Mouse (Mus musculus): ENCODE measurements around the gene Cdkn1c. TPM values are rescaled to one million over a fixed set of nuclear protein-coding genes. Genes with fewer than 3 reads are reported as not detected.

Cdkn1c gene
- polyA plus RNA-seq, 2 experiments = 71.0 to 161 TPM

GRCm38 (mm10) chr7:143464811-143465560, 4.1 kb upstream of the Cdkn1c start:
- peaks cover 11% of the 10 kb centered on the region for H3K9me3 ChIP-seq (ENCODE audit: control insufficient read depth, low read length)
- WGBS (ENCODE audit: insufficient replicate concordance) = 14% methylated on average over 55 of the region's 56 CpGs
- TF ChIP-seq EP300 (IDR thresholded peaks at IDR 0.05; ENCODE audit: low read depth) = no peak
- no peak for TF ChIP-seq CTCF (IDR thresholded peaks at IDR 0.05; ENCODE audit: low read depth)
- H3K9ac ChIP-seq (replicated peaks) = peak overlapping the region; percentile 23
- H3K4me1 ChIP-seq (replicated peaks; ENCODE audit: control insufficient read depth in 2 of 2, insufficient read depth in 2 of 2, low read length in 1 of 2) = peaks cover 0 to 3% of the 10 kb centered on the region in 2 experiments; a peak in 1 of 4 replicates
- H3K27ac ChIP-seq = no peak overlapping the region
- peak overlapping the region; percentile 67 for H3K4me2 ChIP-seq (ENCODE audit: low read depth)
- H3K27me3 ChIP-seq (ENCODE audit: control insufficient read depth, insufficient read depth, low read length) = peaks cover 13% of the 10 kb centered on the region
- DNase-seq (ENCODE audit: low read depth in 3 of 3, low spot score in 3 of 3) (no peak), ATAC-seq (ENCODE audit: insufficient read depth) (no peak; the same call in 1 of the 2 replicates)
- no peaks in the 10 kb centered on the region for H3K36me3 ChIP-seq (replicated peaks; ENCODE audit: control insufficient read depth, insufficient read depth, low read depth)
- peak overlapping the region; percentile 14 to 34; a peak in 3 of 4 replicates for H3K4me3 ChIP-seq (ENCODE audit: insufficient read depth in 1 of 2, low read depth in 2 of 2, low read length in 2 of 2)

- Histone ChIP-seq H3K4me3 (ENCODE audit: insufficient read depth in 1 of 2, low read depth in 2 of 2, low read length in 2 of 2) (no peak overlapping the region), H3K4me2 (ENCODE audit: low read depth) (no peak overlapping the region), H3K27ac (no peak overlapping the region), H3K9me3 (ENCODE audit: control insufficient read depth, low read length) (peaks cover 14% of the 10 kb centered on the region), H3K4me1 (replicated peaks; ENCODE audit: control insufficient read depth in 2 of 2, insufficient read depth in 2 of 2, low read length in 1 of 2) (peaks cover 0 to 3% of the 10 kb centered on the region in 2 experiments; a peak in 1 of 4 replicates), H3K27me3 (ENCODE audit: control insufficient read depth, insufficient read depth, low read length) (peaks cover 23% of the 10 kb centered on the region), H3K9ac (replicated peaks) (no peak overlapping the region; the same call in 1 of the 2 replicates), H3K36me3 (replicated peaks; ENCODE audit: control insufficient read depth, insufficient read depth, low read depth) (no peaks in the 10 kb centered on the region)
- TF ChIP-seq CTCF (IDR thresholded peaks at IDR 0.05; ENCODE audit: low read depth) (peak; percentile 87), EP300 (IDR thresholded peaks at IDR 0.05; ENCODE audit: low read depth) (no peak)
- ATAC-seq (ENCODE audit: insufficient read depth) = no peak
- peak in 1 of 3 experiments; percentile 25 for DNase-seq (ENCODE audit: low read depth in 3 of 3, low spot score in 3 of 3)
- WGBS (ENCODE audit: insufficient replicate concordance) = 25% methylated on average over 11 of the region's 11 CpGs
These were observed 3.1 kb upstream of the Cdkn1c start for GRCm38 (mm10) chr7:143463865-143464415.

GRCm38 (mm10) chr7:143462516-143462915, 1.7 kb upstream of the Cdkn1c start:
- 57% methylated on average over 5 of the region's 5 CpGs for WGBS (ENCODE audit: insufficient replicate concordance)
- peaks cover 27% of the 10 kb centered on the region for H3K27me3 ChIP-seq (ENCODE audit: control insufficient read depth, insufficient read depth, low read length)
- no peaks in the 10 kb centered on the region for H3K36me3 ChIP-seq (replicated peaks; ENCODE audit: control insufficient read depth, insufficient read depth, low read depth)
- no peak overlapping the region for H3K4me3 ChIP-seq (ENCODE audit: insufficient read depth in 1 of 2, low read depth in 2 of 2, low read length in 2 of 2)
- ATAC-seq (ENCODE audit: insufficient read depth) (no peak), DNase-seq (ENCODE audit: low read depth in 3 of 3, low spot score in 3 of 3) (no peak)
- no peak overlapping the region for H3K9ac ChIP-seq (replicated peaks)
- peaks cover 14% of the 10 kb centered on the region for H3K9me3 ChIP-seq (ENCODE audit: control insufficient read depth, low read length)
- H3K27ac ChIP-seq = no peak overlapping the region
- no peak for TF ChIP-seq CTCF (IDR thresholded peaks at IDR 0.05; ENCODE audit: low read depth)
- TF ChIP-seq EP300 (IDR thresholded peaks at IDR 0.05; ENCODE audit: low read depth) = no peak
- 0 out of 4 replicates have a peak, but pooled peaks cover 0 to 3% of the 10 kb centered on the region in 2 experiments for H3K4me1 ChIP-seq (replicated peaks; ENCODE audit: control insufficient read depth in 2 of 2, insufficient read depth in 2 of 2, low read length in 1 of 2)
- no peak overlapping the region for H3K4me2 ChIP-seq (ENCODE audit: low read depth)

DNA sequence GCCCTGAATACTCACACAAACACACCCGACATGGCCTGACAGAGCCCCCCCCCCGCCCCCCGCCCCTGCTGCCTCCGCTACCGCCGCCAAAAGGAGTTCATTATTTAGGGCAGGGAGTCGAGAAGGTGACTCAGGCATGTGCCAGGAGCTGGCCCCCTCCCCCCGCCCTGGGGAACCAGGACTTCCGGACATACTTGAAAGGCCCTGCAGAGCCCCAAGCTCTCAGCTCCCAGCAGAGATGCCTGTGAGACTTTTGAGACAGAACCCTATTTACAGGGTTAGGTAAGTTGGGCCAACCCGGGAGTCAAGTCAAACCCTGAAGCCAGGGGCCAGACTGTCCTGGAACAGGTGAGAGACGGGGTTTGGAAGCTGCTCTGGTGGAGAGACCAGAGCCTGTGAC, 1.1 kb upstream of the Cdkn1c start:
- TF ChIP-seq CTCF (IDR thresholded peaks at IDR 0.05; ENCODE audit: low read depth) = no peak
- no peak for TF ChIP-seq EP300 (IDR thresholded peaks at IDR 0.05; ENCODE audit: low read depth)
- 37% methylated on average over 11 of the region's 11 CpGs for WGBS (ENCODE audit: insufficient replicate concordance)
- H3K27me3 ChIP-seq (ENCODE audit: control insufficient read depth, insufficient read depth, low read length) = peaks cover 27% of the 10 kb centered on the region

GRCm38 (mm10) chr7:143461294-143461870, 532 bp upstream of the Cdkn1c start:
- peaks cover 14% of the 10 kb centered on the region for H3K9me3 ChIP-seq (ENCODE audit: control insufficient read depth, low read length)
- TF ChIP-seq EP300 (IDR thresholded peaks at IDR 0.05; ENCODE audit: low read depth) (no peak), CTCF (IDR thresholded peaks at IDR 0.05; ENCODE audit: low read depth) (no peak)
- ATAC-seq (ENCODE audit: insufficient read depth) (peak; percentile 38; the same call in 1 of the 2 replicates), DNase-seq (ENCODE audit: low read depth in 3 of 3, low spot score in 3 of 3) (no peak)
- no peaks in the 10 kb centered on the region for H3K36me3 ChIP-seq (replicated peaks; ENCODE audit: control insufficient read depth, insufficient read depth, low read depth)
- H3K9ac ChIP-seq (replicated peaks) = no peak overlapping the region
- H3K4me1 ChIP-seq (replicated peaks; ENCODE audit: control insufficient read depth in 2 of 2, insufficient read depth in 2 of 2, low read length in 1 of 2) = 0 out of 4 replicates have a peak, but pooled peaks cover 0 to 3% of the 10 kb centered on the region in 2 experiments
- 38% methylated on average over 30 of the region's 32 CpGs for WGBS (ENCODE audit: insufficient replicate concordance)
- H3K27me3 ChIP-seq (ENCODE audit: control insufficient read depth, insufficient read depth, low read length) = peaks cover 27% of the 10 kb centered on the region
- peak overlapping the region; percentile 51 for H3K4me2 ChIP-seq (ENCODE audit: low read depth)
- no peak overlapping the region for H3K27ac ChIP-seq
- H3K4me3 ChIP-seq (ENCODE audit: insufficient read depth in 1 of 2, low read depth in 2 of 2, low read length in 2 of 2) = peak overlapping the region; percentile 3 to 41; a peak in 2 of 4 replicates

More for the DNA sequence above, 1.1 kb upstream of the Cdkn1c start:
- no peak overlapping the region for H3K4me2 ChIP-seq (ENCODE audit: low read depth)
- H3K9me3 ChIP-seq (ENCODE audit: control insufficient read depth, low read length) = peaks cover 14% of the 10 kb centered on the region
- DNase-seq (ENCODE audit: low read depth in 3 of 3, low spot score in 3 of 3) (no peak), ATAC-seq (ENCODE audit: insufficient read depth) (no peak)
- H3K36me3 ChIP-seq (replicated peaks; ENCODE audit: control insufficient read depth, insufficient read depth, low read depth) = no peaks in the 10 kb centered on the region
- H3K27ac ChIP-seq = no peak overlapping the region
- H3K4me3 ChIP-seq (ENCODE audit: insufficient read depth in 1 of 2, low read depth in 2 of 2, low read length in 2 of 2) = no peak overlapping the region
- 0 out of 4 replicates have a peak, but pooled peaks cover 0 to 3% of the 10 kb centered on the region in 2 experiments for H3K4me1 ChIP-seq (replicated peaks; ENCODE audit: control insufficient read depth in 2 of 2, insufficient read depth in 2 of 2, low read length in 1 of 2)
- no peak overlapping the region for H3K9ac ChIP-seq (replicated peaks)

All from liver, embryonic 14.5 days (tissue).